Mouse (Mus musculus) adrenal gland (tissue): ENCODE data around the gene Gcc1.

Experiments
- intact Hi-C: fragments of 180-260 bp; cut with DNase I; formaldehyde crosslinking; loops from one replicate; pipeline ENCODE4 v1.15.1; 2025

Gene Gcc1

DNA sequence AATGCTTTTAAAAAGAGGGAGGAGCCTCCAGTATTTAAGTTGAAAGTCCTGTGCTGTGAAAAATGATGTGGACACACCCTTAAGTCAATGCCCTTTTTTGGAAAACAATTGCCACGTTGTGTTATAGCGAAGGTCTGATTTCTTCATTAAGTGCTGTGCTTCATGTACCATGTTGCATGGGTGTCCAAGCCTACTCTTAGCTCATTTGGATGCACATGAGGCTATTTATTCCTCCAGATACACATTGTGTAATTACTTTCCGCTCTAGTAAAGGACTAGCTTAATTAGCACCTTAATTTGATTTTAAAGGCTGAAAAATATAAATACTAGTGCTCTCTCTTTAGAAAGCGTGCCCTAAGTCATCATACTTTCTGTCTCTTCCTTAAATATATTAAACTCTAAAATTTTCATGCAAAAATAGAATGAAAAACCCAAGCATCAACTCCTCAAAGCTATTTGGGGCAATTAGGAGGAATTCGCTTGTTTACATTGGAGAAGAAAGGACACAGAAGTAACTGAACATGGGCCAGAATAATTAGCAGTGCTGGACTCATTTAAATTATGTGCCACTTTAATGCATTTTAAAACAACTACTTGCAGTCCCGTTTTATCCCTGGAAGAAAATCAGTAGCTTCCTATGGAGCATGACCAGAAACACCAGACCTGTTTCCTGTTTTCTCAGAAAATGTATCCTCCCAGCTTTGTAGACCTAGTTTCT is 58.1 kb downstream of the Gcc1 start:
- intact Hi-C loops: no loop called here

DNA sequence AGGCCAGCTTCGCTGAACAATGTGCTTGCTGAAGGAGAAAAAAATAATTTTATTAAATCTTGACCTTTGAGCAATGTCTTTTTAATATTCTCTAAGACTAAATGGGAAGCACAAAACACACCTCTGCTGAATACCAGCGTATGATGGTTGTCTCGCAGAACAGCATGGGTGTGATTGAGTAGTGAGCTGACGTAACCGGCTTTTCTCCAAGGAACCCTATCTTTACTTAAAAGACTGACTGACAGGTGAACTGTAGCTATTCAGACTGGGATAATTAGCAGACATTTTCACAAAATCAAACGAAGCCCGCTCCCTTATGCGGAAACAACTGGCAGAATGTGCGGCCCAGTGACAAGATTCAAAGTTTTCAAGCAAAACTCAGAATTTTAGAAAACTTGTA is 60.6 kb downstream of the Gcc1 start:
- intact Hi-C loops: no loop called here
